Mouse (Mus musculus): ENCODE measurements at regions not wholly inside any gene's neighbourhood (a gene's known extent, or its start where the extent isn't known, plus 50 kb on each side); places are given as distances from the start of the nearest gene placed in this dataset.

GRCm38 (mm10) chr5:27963765-27964164, 107.4 kb upstream of the Insig1 start:
- DNase-seq (ENCODE audit: low spot score) = no peak

GRCm38 (mm10) chr5:27995186-27995585, 76.0 kb upstream of the Insig1 start:
- DNase-seq (ENCODE audit: low spot score) = peak; percentile 68

- no peak for DNase-seq (ENCODE audit: low spot score)
Observed at GRCm38 (mm10) chr5:27997751-27998150, 73.4 kb upstream of the Insig1 start.

DNA sequence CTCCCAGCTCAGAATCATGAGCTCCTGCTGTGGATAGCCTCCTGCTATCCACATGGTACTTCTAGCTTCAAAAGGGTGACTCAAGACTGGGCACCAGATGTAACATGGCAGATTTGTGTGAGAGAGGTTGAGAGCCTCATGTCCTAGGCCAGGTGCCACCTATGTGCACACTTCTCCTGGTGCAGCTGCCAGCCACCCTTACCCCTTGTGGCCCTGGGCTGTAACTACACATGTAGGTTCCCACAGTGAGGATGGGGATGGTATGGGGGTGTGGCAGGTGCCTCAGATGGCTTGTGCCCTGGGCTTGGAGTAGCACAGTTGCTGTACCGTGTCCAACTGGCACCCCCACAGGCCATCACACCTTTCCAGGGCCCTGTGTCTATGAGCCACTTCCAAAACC, 68.2 kb upstream of the Insig1 start:
- no peak for DNase-seq (ENCODE audit: low spot score)

DNA sequence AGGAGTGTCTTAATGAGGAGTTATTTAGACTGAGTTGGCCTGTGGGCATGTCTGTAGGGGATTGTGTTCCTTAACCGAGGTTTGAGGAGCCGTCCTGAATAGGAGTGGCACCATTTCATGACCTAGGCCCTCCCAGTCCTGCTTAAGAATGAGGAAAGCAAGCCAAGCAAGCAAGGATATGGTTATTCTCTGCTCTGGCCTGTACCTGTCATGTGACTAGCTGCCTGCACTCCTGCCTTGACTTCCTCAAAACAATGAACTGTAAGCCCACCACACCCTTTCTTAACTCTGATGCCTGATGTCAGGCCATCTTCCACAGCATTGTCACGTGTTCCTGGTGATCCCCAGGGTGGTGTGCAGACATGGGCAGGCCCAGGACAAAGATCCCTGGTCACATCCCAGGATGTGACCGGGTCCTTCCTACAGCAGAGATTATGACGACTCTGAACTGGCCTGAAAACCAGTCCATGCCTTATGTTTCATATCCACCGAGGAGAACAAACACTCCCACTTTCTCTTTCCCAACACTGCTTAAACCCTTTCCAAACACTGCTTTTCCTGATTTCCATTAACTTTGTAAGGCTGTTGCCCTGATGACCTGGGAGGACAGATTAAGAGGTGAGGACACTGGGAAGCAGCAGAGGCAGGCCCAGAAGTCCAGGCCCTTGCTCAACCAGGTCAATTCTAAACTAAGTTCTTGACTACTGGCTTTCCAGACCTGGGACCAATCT, 67.2 kb upstream of the Insig1 start:
- DNase-seq (ENCODE audit: low spot score) = no peak

- no peak for DNase-seq (ENCODE audit: low spot score)
Observed at GRCm38 (mm10) chr5:28004487-28004827, 66.7 kb upstream of the Insig1 start.

- no peak for DNase-seq (ENCODE audit: low spot score)
Observed at GRCm38 (mm10) chr5:28009386-28009785, 61.8 kb upstream of the Insig1 start.

- no peak for DNase-seq (ENCODE audit: low spot score)
Observed at GRCm38 (mm10) chr5:28009871-28010270, 61.3 kb upstream of the Insig1 start.

DNA sequence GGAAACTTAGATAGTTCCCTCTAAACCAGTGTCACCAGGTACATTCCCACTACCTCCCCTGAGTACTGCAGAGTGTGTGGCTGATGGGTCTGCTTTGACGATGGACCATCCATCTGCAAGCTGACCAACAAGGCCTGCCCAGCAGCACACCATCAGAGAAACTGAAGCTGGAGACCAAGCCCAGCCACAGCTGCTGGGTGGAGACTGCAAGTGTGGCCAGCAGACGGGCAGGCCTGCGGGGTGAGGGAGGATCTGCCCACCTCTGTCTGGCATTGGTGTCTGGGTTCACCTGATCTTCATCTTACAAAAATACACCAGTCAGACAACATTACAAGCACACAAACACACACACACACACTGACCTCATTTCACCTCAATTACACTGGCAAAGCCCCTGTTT, 60.6 kb upstream of the Insig1 start:
- no peak for DNase-seq (ENCODE audit: low spot score)

- DNase-seq (ENCODE audit: low spot score) = no peak
Observed at GRCm38 (mm10) chr5:28012496-28012895, 58.7 kb upstream of the Insig1 start.

- no peak for DNase-seq (ENCODE audit: low spot score)
Observed at GRCm38 (mm10) chr5:28013619-28014273, 57.4 kb upstream of the Insig1 start.

DNA sequence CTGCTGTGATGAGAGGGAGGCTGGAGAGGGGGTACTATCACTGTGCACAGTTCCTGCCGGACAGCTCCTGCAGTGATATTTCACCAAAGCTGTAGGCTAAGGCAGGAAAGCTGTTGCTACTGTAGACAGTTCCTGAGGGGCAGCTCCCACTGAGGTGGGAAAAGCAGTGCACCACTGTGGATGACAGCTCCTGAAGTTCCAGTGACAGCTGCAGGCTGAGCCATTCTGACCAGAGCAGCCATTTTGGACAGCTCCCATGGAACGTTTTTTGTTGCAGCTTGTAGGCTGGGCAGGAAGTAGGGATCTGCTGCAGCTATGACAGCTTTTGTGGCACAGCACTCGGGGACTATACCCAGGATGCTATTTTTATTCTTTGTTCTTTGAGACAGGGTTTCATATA, 51.3 kb upstream of the Insig1 start:
- no peak for DNase-seq (ENCODE audit: low spot score)
